Mouse (Mus musculus) hematopoietic stem cell, adult 5-6 weeks (primary cell): ENCODE results near the gene Ctu1. TPM values are rescaled to one million over a fixed set of nuclear protein-coding genes. Genes with fewer than 3 reads are reported as not detected.
"Not testable (repeated sequence)": the region's sequence is repeated elsewhere in the genome, so short reads cannot be mapped to it uniquely, and the experiment has no call there.

Experiments
- ATAC-seq, 2 experiments: fragments of 125-278 bp in 1 of 2; replicated peaks in 1 of 2; 2 replicates each; pipeline ENCODE4 v1.8.0; 2016 to 2017; ENCODE audit warnings: inconsistent platforms in 2 of 2, mild to moderate bottlenecking in 2 of 2, moderate number of reproducible peaks in 2 of 2, low read depth in 1 of 2, moderate TSS enrichment in 1 of 2; ENCODE audit not compliant: low FRiP score in 2 of 2, poor library complexity in 2 of 2, severe bottlenecking in 2 of 2, insufficient read depth in 1 of 2, low TSS enrichment in 1 of 2
- total RNA-seq: library from RNA; stranded (forward); fragments of 172-1452, 232-1000 nt; gene quantifications from 2 replicates; pipeline ENCODE4 v1.2.3, GENCODE M21; 2017

Gene Ctu1
- total RNA-seq, 1 experiment from 2014 or later: 6.3 TPM

DNA sequence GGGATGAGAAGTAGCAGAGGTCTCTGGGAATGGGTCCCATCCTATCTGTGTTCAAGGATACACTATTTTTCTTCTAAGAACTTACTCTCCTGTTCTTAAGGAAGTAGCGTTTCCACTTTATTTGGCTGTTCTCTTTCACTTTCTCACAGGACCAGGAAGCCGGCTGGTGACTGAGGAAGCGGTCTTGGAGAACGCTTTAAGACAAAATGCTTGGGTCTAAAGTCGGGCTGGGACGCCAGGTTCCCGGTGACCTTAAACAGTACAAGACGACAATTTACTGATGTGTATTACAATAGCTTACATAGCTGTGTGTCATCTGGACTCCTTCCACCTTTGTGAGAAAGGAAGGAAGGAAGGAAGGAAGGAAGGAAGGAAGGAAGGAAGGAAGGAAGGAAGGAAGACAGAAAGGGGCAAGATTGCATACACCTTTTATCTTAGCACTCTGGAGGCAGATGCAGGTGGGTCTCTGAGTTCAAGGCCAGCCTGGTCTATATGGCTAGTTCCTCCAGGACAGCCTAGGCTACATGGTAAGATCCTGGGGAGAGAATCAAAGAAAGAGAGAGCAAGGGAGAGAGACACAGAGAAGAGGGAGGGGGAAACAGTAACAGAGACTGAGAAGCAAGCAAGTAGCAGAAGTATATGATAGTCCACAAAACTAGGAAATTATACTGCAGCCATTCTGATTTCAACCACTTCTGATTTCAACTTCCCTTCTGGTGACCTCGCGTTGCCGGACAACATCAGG lies 580 bp upstream of the Ctu1 start:
- no peak for ATAC-seq

- ATAC-seq: 0 out of 4 replicates have a peak, but pooled peaks of 1 of the 2 experiments have one; percentile 1
Observed at GRCm38 (mm10) chr7:43672581-43673260, 905 bp downstream of the Ctu1 start.

DNA sequence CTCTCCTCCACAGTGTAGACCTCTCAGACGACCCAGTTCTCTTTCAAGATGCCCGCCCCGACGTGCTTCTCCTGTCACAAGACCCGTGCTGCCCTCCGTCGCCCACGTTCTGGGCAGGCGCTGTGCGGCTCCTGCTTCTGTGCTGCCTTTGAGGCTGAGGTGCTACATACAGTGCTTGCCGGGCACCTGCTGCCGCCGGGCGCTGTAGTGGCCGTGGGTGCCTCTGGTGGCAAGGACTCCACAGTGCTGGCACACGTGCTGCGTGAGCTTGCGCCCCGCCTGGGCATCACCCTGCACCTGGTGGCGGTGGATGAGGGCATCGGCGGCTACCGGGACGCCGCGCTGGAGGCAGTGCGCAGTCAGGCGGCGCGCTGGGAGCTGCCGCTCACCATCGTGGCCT lies 3.3 kb downstream of the Ctu1 start:
- ATAC-seq: no peak

- ATAC-seq: 0 out of 4 replicates have a peak, but pooled peaks of 1 of the 2 experiments have one; percentile 31
Observed at GRCm38 (mm10) chr7:43678517-43678916, 6.7 kb downstream of the Ctu1 start.

DNA sequence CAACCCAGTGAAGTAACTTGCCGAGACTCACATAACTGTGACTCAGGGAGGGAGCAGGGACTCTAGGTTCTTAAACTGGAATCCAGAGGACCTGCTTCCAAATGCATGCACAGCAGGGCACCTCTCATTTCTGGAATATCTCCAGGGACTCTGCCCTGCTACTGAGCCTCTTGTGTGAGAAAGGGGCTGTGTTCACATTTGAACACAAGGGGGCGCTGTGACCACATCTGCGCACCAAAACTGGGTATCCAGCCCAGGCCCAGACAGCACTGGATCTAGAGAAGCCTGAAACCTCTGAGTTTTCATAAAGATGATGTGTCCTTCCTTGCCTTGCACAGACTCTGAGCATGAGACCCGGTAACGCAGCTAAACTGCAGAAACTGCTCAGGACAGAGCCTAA lies 9.1 kb downstream of the Ctu1 start:
- ATAC-seq: peak; percentile 79 to 82

DNA sequence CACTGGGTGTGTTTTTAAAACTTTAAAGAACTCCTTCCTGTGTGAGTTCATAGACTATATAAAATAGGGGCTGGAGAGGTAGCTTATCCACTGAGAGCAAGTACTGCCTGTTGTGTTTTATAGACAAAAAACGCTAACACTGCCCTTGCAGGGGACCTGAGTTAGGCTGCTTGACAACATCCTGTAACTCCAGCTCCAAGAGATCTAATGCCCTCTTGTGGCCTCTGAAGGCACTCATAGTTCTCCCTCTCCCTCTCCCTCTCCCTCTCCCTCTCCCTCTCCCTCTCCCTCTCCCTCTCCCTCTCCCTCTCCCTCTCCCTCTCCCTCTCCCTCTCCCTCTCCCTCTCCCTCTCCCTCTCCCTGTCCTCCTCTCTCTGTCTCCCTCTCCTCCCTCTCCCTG lies 10.7 kb downstream of the Ctu1 start:
- not testable (repeated sequence) for ATAC-seq

DNA sequence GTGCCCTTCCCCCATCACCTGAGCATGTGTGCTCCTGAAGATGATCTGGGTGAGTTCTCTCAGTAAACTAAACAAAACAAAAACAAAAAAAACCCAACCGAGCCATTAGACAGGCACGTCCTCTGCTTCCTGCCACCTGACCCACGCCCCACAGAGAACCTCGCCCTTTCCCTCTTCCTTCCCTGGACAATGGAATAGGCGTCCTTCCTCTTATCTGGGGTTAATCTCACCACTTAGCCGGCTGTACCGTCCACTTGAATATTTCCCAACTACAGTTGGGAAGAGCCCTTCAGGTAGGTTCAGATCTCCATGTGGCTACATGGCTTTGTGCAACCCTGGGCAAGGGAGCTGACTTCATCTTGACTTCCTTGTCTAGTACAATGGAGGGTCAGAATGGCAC lies 13.3 kb downstream of the Ctu1 start:
- no peak for ATAC-seq

DNA sequence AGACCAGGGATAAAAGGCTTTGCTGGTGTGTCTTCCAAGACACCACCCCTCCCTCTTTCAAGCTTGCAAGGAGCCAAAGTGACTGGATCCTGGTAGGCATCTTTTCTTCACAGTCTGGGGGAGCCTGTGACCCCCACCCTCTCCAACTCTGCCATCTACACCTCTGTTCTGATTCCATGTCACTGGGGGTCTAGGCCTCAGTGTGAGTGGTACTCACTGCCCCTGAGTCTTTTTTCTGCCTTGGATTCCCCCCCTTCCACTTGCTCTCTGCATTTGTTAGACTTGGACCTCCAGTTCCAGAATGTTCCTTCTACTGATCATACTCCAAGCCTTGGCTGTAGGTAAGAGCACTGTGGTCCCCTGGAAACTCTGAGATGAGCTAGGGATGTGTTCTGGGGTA lies 18.3 kb downstream of the Ctu1 start, which contains the start of gene Klk14:
TSS of gene Klk14 (plus strand) at position 301 of the 400 bp plus-strand sequence.
- ATAC-seq: no peak

GRCm38 (mm10) chr7:43710031-43710430 lies 38.2 kb downstream of the Ctu1 start:
- no peak for ATAC-seq

DNA sequence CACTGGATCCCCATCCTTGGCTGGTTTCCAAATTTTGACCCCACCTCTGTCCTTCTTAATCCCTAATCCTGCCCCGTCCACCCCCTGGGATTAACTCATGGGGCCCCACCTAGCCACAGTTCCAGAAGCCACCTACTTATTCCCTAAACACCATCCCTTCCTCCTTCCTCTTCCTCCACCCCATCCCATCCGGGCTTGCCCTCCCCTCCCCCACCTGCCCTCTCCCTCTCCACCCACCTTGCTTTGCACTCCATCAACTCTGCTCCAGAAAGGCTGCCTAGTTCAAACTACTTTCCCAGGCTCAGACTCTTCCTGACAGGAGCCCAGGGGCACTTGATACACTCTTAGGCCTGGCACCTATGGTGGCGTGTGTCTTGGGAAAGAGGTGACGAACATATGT lies 40.5 kb downstream of the Ctu1 start, which contains the start of gene Klk13:
TSS of gene Klk13 (plus strand) at position 301 of the 400 bp plus-strand sequence.
- ATAC-seq: no peak

DNA sequence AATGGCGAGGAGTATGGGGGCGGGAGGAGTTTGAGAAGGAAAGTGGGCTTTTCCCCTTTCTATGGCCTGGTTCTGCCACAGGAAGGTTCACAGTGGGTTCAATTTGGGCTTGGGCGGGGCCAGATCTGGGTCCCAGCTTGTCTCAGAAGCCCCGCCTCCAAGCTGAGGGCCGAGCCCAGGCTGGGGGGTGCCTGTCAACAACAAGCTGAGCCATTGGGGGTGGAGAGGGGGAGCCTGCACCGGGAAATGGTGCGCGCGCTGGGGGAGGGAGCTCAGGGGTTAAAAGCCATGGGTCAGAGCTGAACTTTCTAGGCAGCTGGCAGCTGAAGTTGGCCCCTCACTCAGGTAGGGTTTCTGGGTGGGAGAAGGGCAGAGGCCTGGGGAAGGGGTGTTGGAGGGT lies 41.1 kb downstream of the Ctu1 start:
- ATAC-seq: no peak

DNA sequence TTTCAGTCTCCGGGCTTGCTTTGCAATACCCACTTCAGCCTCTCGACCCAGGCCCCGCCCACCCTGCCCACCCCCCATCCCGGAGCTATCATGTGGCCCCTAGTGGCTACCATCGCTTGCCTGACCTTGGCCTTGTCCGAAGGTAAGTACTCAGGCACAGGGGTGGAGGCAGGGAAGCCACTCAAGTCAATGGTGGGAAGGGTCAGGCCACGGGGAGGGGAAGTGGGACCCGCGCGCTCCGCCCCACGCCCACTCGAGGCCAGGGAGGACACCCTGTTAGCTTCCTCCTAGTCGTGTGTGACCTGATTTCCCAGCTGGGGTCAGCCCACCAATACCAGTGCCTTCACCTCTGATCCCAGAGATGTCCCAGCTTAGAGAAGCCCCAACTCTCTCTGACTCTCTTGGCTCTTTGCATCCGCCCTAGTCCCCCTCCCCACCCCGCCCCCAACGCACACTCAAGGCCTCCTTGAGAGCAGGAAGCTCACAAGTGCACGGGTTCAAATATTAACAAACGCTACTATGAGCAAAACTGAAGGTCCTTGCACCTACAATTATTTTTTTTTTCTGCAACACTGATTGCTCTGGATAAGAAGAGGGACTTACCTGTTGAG lies 42.0 kb downstream of the Ctu1 start:
- ATAC-seq: no peak

Other genes with a start within 250 kb of the Ctu1 start
- gene Lim2, start 244.3 kb upstream of the Ctu1 start, total RNA-seq: not detected in 2 replicates
- 94.2 and 115 TPM in 2 replicates for gene Nkg7, start 234.9 kb upstream of the Ctu1 start, total RNA-seq
- not detected in 2 replicates for gene Cldnd2, start 231.2 kb upstream of the Ctu1 start, total RNA-seq
- 316 and 319 TPM in 2 replicates for gene Etfb, start 227.9 kb upstream of the Ctu1 start, total RNA-seq
- 2.5 TPM in 1 of 2 replicates, not detected in the other for gene Gm45233, start 227.9 kb upstream of the Ctu1 start, total RNA-seq
- 5.0 and 5.1 TPM in 2 replicates for gene Vsig10l, start 208.9 kb upstream of the Ctu1 start, total RNA-seq
- gene Iglon5, start 181.9 kb upstream of the Ctu1 start, total RNA-seq: not detected in 2 replicates
- gene 4931406B18Rik, start 166.1 kb upstream of the Ctu1 start, total RNA-seq: not detected in 2 replicates
- 26.9 and 29.0 TPM in 2 replicates for gene Cd33, start 127.6 kb upstream of the Ctu1 start, total RNA-seq
- 6.1 and 6.6 TPM in 2 replicates for gene Zfp658, start 109.8 kb upstream of the Ctu1 start, total RNA-seq
- gene Zfp719, start 92.4 kb upstream of the Ctu1 start, total RNA-seq: 10.9 and 15.6 TPM in 2 replicates
- not detected in 2 replicates for gene Zfp819, start 64.8 kb upstream of the Ctu1 start, total RNA-seq
- gene Ceacam18, start 37.3 kb upstream of the Ctu1 start, total RNA-seq: not detected in 2 replicates
- gene Siglece, start 11.9 kb upstream of the Ctu1 start, total RNA-seq: 1.7 and 4.1 TPM in 2 replicates
- not detected in 2 replicates for gene Klk14, start 18.4 kb downstream of the Ctu1 start, total RNA-seq
- not detected in 2 replicates for gene Klk13, start 40.6 kb downstream of the Ctu1 start, total RNA-seq
- gene Klk12, start 96.9 kb downstream of the Ctu1 start, total RNA-seq: not detected in 2 replicates
- not detected in 2 replicates for gene Klk11, start 102.6 kb downstream of the Ctu1 start, total RNA-seq
- gene Klk10, start 109.0 kb downstream of the Ctu1 start, total RNA-seq: not detected in 2 replicates
- gene Klk9, start 119.9 kb downstream of the Ctu1 start, total RNA-seq: not detected in 2 replicates
- gene Klk8, start 125.6 kb downstream of the Ctu1 start, total RNA-seq: 45.1 and 49.5 TPM in 2 replicates
- gene Klk7, start 139.3 kb downstream of the Ctu1 start, total RNA-seq: 0.10 TPM in 1 of 2 replicates, not detected in the other
- not detected in 2 replicates for gene Klk6, start 152.5 kb downstream of the Ctu1 start, total RNA-seq
- not detected in 2 replicates for gene Klk5, start 170.0 kb downstream of the Ctu1 start, total RNA-seq
- not detected in 2 replicates for gene Klk4, start 209.1 kb downstream of the Ctu1 start, total RNA-seq